Mouse (Mus musculus) ovary, adult 10 weeks (tissue): ENCODE results near the gene Gm9936. TPM values are rescaled to one million over a fixed set of nuclear protein-coding genes. Genes with fewer than 3 reads are reported as not detected.

Experiments used
- polyA plus RNA-seq: library from polyadenylated mRNA; stranded (reverse); fragments of 350-450 nt; fragmentation: Illumina TruSeq; extraction: RNeasy Lipid Tissue Mini Kit (QIAGEN cat#74804); gene quantifications from one replicate; pipeline ENCODE4 v1.2.3, GENCODE M21; 2014

Gene Gm9936
- not detected for polyA plus RNA-seq

DNA sequence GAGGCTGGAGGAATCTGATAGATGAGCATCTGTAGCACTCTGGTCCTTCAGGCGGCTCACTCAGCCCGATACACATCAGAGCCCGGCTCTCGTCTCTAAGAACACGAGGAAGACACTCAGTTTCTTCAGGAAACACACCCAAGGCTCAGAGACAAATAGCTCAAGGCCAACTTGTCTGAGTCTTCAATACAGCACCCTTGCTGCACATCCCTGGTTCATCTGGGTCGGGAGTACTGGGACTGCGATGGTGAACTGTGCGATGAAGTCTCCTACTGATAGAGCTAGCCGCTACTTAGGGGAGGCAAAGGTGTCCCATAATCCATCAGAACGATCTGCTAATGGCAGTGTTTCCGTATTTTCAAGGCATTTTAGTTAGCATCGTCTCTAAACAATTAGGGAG is at the start of gene Gm9936:
TSS of gene Gm9936 (minus strand) at position 101 of the 400 bp plus-strand sequence.

DNA sequence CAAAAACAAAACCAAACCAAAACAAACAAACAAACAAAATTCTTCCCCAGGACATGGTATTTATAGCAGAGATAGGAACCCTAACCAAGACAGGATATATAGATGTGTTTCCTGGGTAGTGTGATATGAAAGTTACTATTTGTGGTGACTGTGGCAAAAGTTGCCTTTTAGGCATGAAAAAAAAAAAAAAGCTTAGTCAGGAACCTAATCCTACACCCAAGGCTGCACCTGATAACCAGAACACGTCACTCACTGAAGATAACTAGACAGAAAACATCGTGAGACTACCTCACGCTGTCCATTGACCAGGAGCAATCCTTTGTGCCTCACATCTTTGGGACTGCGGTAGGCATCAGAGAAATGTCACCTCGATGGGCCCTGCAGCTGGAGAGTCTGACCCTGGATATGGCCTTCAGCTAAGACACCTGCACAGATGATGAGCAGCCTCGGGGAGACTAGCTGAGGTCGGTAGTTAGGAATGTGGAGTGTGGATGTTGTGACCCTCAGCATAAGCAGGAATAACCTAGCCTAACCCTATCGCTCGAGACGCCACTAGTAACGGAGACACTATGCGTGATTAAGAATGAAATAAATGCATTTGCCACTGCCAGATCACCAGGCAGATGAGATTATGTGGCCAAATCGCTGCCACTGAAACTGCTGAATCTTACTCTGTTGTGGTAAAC is 38.3 kb upstream of the Gm9936 start, which contains the start of gene Oasl2:
TSS of gene Oasl2 (plus strand) at position 249 of the 686 bp plus-strand sequence.

DNA sequence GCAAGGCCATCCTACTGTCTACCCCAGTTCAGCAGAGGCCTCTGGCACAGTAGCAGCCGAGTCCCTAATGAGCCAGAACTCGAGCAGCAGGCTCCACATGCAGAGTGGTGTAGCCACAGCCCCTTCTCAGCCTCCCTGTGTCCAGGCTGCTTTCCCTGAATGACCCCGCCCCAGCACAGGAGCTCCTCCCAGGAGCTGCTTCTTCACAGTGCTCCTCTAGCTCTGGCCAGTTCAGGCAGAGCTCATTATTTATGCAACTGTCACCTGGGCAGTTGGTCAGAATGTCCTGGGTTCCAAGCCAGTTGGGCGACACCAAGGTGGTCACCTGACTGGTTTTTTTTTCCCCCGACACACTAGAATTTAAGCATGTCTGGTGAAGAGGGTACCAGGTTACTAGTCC is 5.1 kb downstream of the Gm9936 start, which contains the start of gene 4930519G04Rik:
TSS of gene 4930519G04Rik (plus strand) at position 301 of the 400 bp plus-strand sequence.

DNA sequence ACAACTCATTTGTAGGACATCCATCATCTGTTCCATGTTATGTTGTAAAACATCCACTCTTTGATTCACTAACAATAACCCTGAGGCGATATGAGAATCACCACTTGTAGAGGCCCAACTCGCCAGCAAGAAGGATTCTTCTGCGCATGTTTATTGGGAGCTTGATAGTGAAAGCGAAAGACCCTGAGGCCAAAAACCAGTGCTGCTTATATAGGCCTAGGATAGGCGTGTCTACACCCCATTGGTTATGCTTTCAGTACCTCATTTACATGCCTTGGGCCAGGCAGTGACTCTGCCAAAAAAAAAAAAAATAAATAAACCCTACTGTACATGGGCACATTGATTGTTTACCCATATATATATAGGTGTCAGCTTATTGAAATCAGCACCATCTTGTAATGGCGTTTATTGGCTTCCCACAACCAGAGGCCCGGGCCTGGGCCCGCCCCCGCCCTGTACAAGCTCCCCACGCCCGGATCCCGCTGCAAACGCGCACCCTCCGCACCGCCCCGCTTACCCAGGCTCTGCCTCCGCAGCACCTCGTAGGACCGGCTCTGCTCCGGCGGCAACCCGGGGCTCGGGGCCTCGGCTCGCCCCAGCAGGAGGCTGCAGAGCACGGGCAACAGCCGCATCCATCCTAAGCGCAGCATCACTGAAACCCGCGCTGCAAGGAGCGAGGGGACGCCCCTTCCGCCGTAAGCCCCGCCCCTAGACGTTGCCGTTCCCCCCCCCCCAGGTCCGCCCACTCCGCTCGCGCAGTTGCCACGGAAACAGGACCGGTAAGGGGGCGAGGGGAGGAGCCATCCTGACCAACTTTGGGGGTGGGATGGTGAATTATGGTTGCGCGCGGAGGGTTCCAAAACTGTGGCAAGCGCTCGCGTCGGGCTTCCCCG is 35.4 kb downstream of the Gm9936 start, which contains the start of gene 1500011B03Rik:
TSS of gene 1500011B03Rik (minus strand) at position 673 of the 893 bp plus-strand sequence.

Other genes starting within 250 kb of the Gm9936 start
- not detected for gene Trpv4, start 200.3 kb downstream of the Gm9936 start, polyA plus RNA-seq
- gene Gltp, start 167.7 kb downstream of the Gm9936 start, polyA plus RNA-seq: 25.3 TPM
- 1.7 TPM for gene Tchp, start 150.9 kb downstream of the Gm9936 start, polyA plus RNA-seq
- gene Ankrd13a, start 84.0 kb downstream of the Gm9936 start, polyA plus RNA-seq: 52.5 TPM
- gene Git2, start 83.2 kb downstream of the Gm9936 start, polyA plus RNA-seq: 20.9 TPM
- 60.0 TPM for gene 1500011B03Rik, start 35.2 kb downstream of the Gm9936 start, polyA plus RNA-seq
- gene 4930519G04Rik, start 5.0 kb downstream of the Gm9936 start, polyA plus RNA-seq: not detected
- gene Oasl2, start 38.3 kb upstream of the Gm9936 start, polyA plus RNA-seq: 56.7 TPM
- gene Oasl1, start 64.6 kb upstream of the Gm9936 start, polyA plus RNA-seq: 0.68 TPM
- 0.94 TPM for gene 2210016L21Rik, start 83.5 kb upstream of the Gm9936 start, polyA plus RNA-seq
- gene Hnf1a, start 112.4 kb upstream of the Gm9936 start, polyA plus RNA-seq: not detected
- gene Sppl3, start 152.5 kb upstream of the Gm9936 start, polyA plus RNA-seq: 155 TPM
- gene Gm10401, start 239.6 kb upstream of the Gm9936 start, polyA plus RNA-seq: not detected